Mouse (Mus musculus): ENCODE data around the gene Gabrb1. TPM values are rescaled to one million over a fixed set of nuclear protein-coding genes. Genes with fewer than 3 reads are reported as not detected.

Gabrb1 gene
- total RNA-seq, 1 experiment from 2014 or later: 0.46 TPM

GRCm38 (mm10) chr5:71830342-71830741, 172.4 kb downstream of the Gabrb1 start:
- DNase-seq: no peak

- no peak for DNase-seq
These were observed 184.3 kb downstream of the Gabrb1 start for GRCm38 (mm10) chr5:71842241-71842640.

- no peak for DNase-seq
These were observed 240.3 kb downstream of the Gabrb1 start for GRCm38 (mm10) chr5:71898214-71898613.

GRCm38 (mm10) chr5:71903399-71903798, 245.5 kb downstream of the Gabrb1 start:
- no peak for DNase-seq

GRCm38 (mm10) chr5:71914028-71914427, 256.1 kb downstream of the Gabrb1 start:
- DNase-seq: no peak

GRCm38 (mm10) chr5:71915711-71916110, 257.8 kb downstream of the Gabrb1 start:
- no peak for DNase-seq

- DNase-seq: no peak
These were observed 259.3 kb downstream of the Gabrb1 start for GRCm38 (mm10) chr5:71917206-71917605.

- DNase-seq: no peak
These were observed 265.7 kb downstream of the Gabrb1 start for GRCm38 (mm10) chr5:71923636-71924035.

GRCm38 (mm10) chr5:71926336-71926735, 268.4 kb downstream of the Gabrb1 start:
- no peak for DNase-seq

GRCm38 (mm10) chr5:71930036-71930435, 272.1 kb downstream of the Gabrb1 start:
- no peak for DNase-seq

- no peak for DNase-seq
These were observed 293.5 kb downstream of the Gabrb1 start for GRCm38 (mm10) chr5:71951398-71951797.

GRCm38 (mm10) chr5:71955070-71955685, 297.3 kb downstream of the Gabrb1 start:
- peak; percentile 48 for DNase-seq

- DNase-seq: no peak
These were observed 307.0 kb downstream of the Gabrb1 start for GRCm38 (mm10) chr5:71964876-71965432.

GRCm38 (mm10) chr5:71965529-71965928, 307.6 kb downstream of the Gabrb1 start:
- no peak for DNase-seq

GRCm38 (mm10) chr5:71970140-71970800, 312.4 kb downstream of the Gabrb1 start:
- DNase-seq: no peak

GRCm38 (mm10) chr5:71972831-71973230, 314.9 kb downstream of the Gabrb1 start:
- DNase-seq: no peak

- no peak for DNase-seq
These were observed 318.2 kb downstream of the Gabrb1 start for GRCm38 (mm10) chr5:71976133-71976532.

- no peak for DNase-seq
These were observed 318.7 kb downstream of the Gabrb1 start for GRCm38 (mm10) chr5:71976571-71977061.

- no peak for DNase-seq
These were observed 328.6 kb downstream of the Gabrb1 start for GRCm38 (mm10) chr5:71986561-71986960.

- DNase-seq: no peak
These were observed 329.1 kb downstream of the Gabrb1 start for GRCm38 (mm10) chr5:71986983-71987398.

- DNase-seq: no peak
These were observed 341.6 kb downstream of the Gabrb1 start for GRCm38 (mm10) chr5:71999466-71999865.

GRCm38 (mm10) chr5:72003811-72004435, 346.0 kb downstream of the Gabrb1 start:
- DNase-seq: no peak

GRCm38 (mm10) chr5:72036954-72037353, 379.0 kb downstream of the Gabrb1 start:
- DNase-seq: no peak

All from adrenal gland, postnatal 25 days (tissue).